Mouse (Mus musculus): ENCODE measurements around the gene Rexo5.

DNA sequence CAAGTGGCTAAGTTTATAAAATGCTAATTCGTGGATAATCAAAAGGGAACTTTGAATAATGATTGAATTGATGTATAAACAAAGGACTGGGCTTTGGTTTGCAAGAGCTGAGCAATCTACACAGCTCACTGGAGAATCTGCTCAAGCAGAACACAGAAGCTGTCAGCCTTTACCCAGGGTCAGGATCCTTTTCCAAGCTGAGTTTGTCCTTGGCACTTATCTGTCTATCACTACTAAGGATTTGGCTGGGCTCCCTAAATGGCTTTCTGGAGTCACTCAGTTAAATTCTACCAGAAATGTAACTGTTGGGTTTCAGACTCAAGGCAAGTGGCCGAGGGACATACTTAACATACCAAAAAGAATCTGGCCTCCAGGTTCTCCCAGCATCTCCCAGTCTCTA is 43.9 kb upstream of the Rexo5 start:
- TF ChIP-seq CTCF (IDR thresholded peaks at IDR 0.05; ENCODE audit: insufficient read depth, low read depth, low read length) (no peak), POLR2A (IDR thresholded peaks at IDR 0.05; ENCODE audit: insufficient read depth, low read depth, low read length) (no peak)
